Mouse (Mus musculus): ENCODE measurements around the gene Hist1h2ab. TPM values are rescaled to one million over a fixed set of nuclear protein-coding genes. Genes with fewer than 3 reads are reported as not detected.

Hist1h2ab gene
- polyA plus RNA-seq, 1 experiment from 2014 or later, result 18.1 TPM

- no peak overlapping the region for H3K27ac ChIP-seq (ENCODE audit: low read depth, low read length)
- H3K27me3 ChIP-seq (ENCODE audit: control insufficient read depth, insufficient read depth, low read length), result no peaks in the 10 kb centered on the region
- H3K4me1 ChIP-seq (ENCODE audit: control insufficient read depth, insufficient read depth, low read length), result 0 out of 2 replicates have a peak, but pooled peaks cover 8% of the 10 kb centered on the region
- WGBS (ENCODE audit: insufficient replicate concordance), result 92% methylated on average over 5 of the region's 5 CpGs
- no peak for ATAC-seq (replicated peaks; ENCODE audit: insufficient number of reproducible peaks, low FRiP score, low TSS enrichment)
- no peak overlapping the region for H3K4me3 ChIP-seq (ENCODE audit: low read depth, low read length)
- no peaks in the 10 kb centered on the region for H3K36me3 ChIP-seq (ENCODE audit: control insufficient read depth, insufficient read depth, low read length)
- no peak overlapping the region for H3K9ac ChIP-seq (ENCODE audit: low read depth, low read length)
- H3K9me3 ChIP-seq (replicated peaks; ENCODE audit: control insufficient read depth, low read length), result no peaks in the 10 kb centered on the region
- H3K4me2 ChIP-seq, result no peak overlapping the region
These were observed 21.2 kb upstream of the Hist1h2ab start for GRCm38 (mm10) chr13:23729706-23730105.

GRCm38 (mm10) chr13:23730479-23730878 is 20.4 kb upstream of the Hist1h2ab start:
- 13% methylated on average over 8 of the region's 8 CpGs for WGBS (ENCODE audit: insufficient replicate concordance)
- Histone ChIP-seq H3K27me3 (ENCODE audit: control insufficient read depth, insufficient read depth, low read length) (no peaks in the 10 kb centered on the region), H3K9ac (ENCODE audit: low read depth, low read length) (no peak overlapping the region), H3K36me3 (ENCODE audit: control insufficient read depth, insufficient read depth, low read length) (no peaks in the 10 kb centered on the region), H3K4me1 (ENCODE audit: control insufficient read depth, insufficient read depth, low read length) (0 out of 2 replicates have a peak, but pooled peaks cover 6% of the 10 kb centered on the region), H3K9me3 (replicated peaks; ENCODE audit: control insufficient read depth, low read length) (no peaks in the 10 kb centered on the region), H3K4me2 (peak overlapping the region; percentile 1; the same call in 1 of the 2 replicates), H3K4me3 (ENCODE audit: low read depth, low read length) (no peak overlapping the region), H3K27ac (ENCODE audit: low read depth, low read length) (no peak overlapping the region)
- ATAC-seq (replicated peaks; ENCODE audit: insufficient number of reproducible peaks, low FRiP score, low TSS enrichment), result no peak

GRCm38 (mm10) chr13:23732156-23732804 is 18.6 kb upstream of the Hist1h2ab start:
- Histone ChIP-seq H3K4me1 (ENCODE audit: control insufficient read depth, insufficient read depth, low read length) (0 out of 2 replicates have a peak, but pooled peaks cover 6% of the 10 kb centered on the region), H3K4me2 (no peak overlapping the region), H3K27me3 (ENCODE audit: control insufficient read depth, insufficient read depth, low read length) (no peaks in the 10 kb centered on the region), H3K36me3 (ENCODE audit: control insufficient read depth, insufficient read depth, low read length) (no peaks in the 10 kb centered on the region), H3K9ac (ENCODE audit: low read depth, low read length) (no peak overlapping the region), H3K4me3 (ENCODE audit: low read depth, low read length) (no peak overlapping the region), H3K9me3 (replicated peaks; ENCODE audit: control insufficient read depth, low read length) (no peaks in the 10 kb centered on the region), H3K27ac (ENCODE audit: low read depth, low read length) (no peak overlapping the region)
- 23% methylated on average over 8 of the region's 8 CpGs for WGBS (ENCODE audit: insufficient replicate concordance)
- ATAC-seq (replicated peaks; ENCODE audit: insufficient number of reproducible peaks, low FRiP score, low TSS enrichment), result no peak

- Histone ChIP-seq H3K4me1 (ENCODE audit: control insufficient read depth, insufficient read depth, low read length) (peaks cover 4% of the 10 kb centered on the region; the same call in 1 of the 2 replicates), H3K9ac (ENCODE audit: low read depth, low read length) (no peak overlapping the region), H3K36me3 (ENCODE audit: control insufficient read depth, insufficient read depth, low read length) (no peaks in the 10 kb centered on the region), H3K27ac (ENCODE audit: low read depth, low read length) (no peak overlapping the region), H3K9me3 (replicated peaks; ENCODE audit: control insufficient read depth, low read length) (no peaks in the 10 kb centered on the region), H3K4me2 (no peak overlapping the region), H3K27me3 (ENCODE audit: control insufficient read depth, insufficient read depth, low read length) (no peaks in the 10 kb centered on the region), H3K4me3 (ENCODE audit: low read depth, low read length) (no peak overlapping the region)
- 83% methylated on average over 5 of the region's 5 CpGs for WGBS (ENCODE audit: insufficient replicate concordance)
- ATAC-seq (replicated peaks; ENCODE audit: insufficient number of reproducible peaks, low FRiP score, low TSS enrichment), result no peak
These were observed 13.8 kb upstream of the Hist1h2ab start for GRCm38 (mm10) chr13:23737091-23737490.

GRCm38 (mm10) chr13:23738041-23738440 is 12.9 kb upstream of the Hist1h2ab start:
- ATAC-seq (replicated peaks; ENCODE audit: insufficient number of reproducible peaks, low FRiP score, low TSS enrichment), result no peak
- H3K9ac ChIP-seq (ENCODE audit: low read depth, low read length), result peak overlapping the region; percentile 96
- peak overlapping the region; percentile 69 for H3K4me3 ChIP-seq (ENCODE audit: low read depth, low read length)
- H3K27ac ChIP-seq (ENCODE audit: low read depth, low read length), result peak overlapping the region; percentile 100
- H3K36me3 ChIP-seq (ENCODE audit: control insufficient read depth, insufficient read depth, low read length), result no peaks in the 10 kb centered on the region
- no peaks in the 10 kb centered on the region for H3K9me3 ChIP-seq (replicated peaks; ENCODE audit: control insufficient read depth, low read length)
- 22% methylated on average over 4 of the region's 4 CpGs for WGBS (ENCODE audit: insufficient replicate concordance)
- peaks cover 4% of the 10 kb centered on the region; the same call in 1 of the 2 replicates for H3K4me1 ChIP-seq (ENCODE audit: control insufficient read depth, insufficient read depth, low read length)
- H3K27me3 ChIP-seq (ENCODE audit: control insufficient read depth, insufficient read depth, low read length), result no peaks in the 10 kb centered on the region
- peak overlapping the region; percentile 95 for H3K4me2 ChIP-seq

GRCm38 (mm10) chr13:23738677-23739068 is 12.3 kb upstream of the Hist1h2ab start, which contains the start of gene Hist1h1c:
Hist1h1c (plus strand) TSS chr13:23738808.
- H3K27me3 ChIP-seq (ENCODE audit: control insufficient read depth, insufficient read depth, low read length), result no peaks in the 10 kb centered on the region
- peak within 1 kb of the TSS; percentile 100 for H3K27ac ChIP-seq (ENCODE audit: low read depth, low read length)
- whole genome bisulfite sequencing (ENCODE audit: insufficient replicate concordance), result 0% methylated on average over 34 of the region's 38 CpGs
- H3K9ac ChIP-seq (ENCODE audit: low read depth, low read length), result peak within 1 kb of the TSS; percentile 96
- peak; percentile 93 for ATAC-seq (replicated peaks; ENCODE audit: insufficient number of reproducible peaks, low FRiP score, low TSS enrichment)
- H3K9me3 ChIP-seq (replicated peaks; ENCODE audit: control insufficient read depth, low read length), result no peaks in the 10 kb centered on the region
- H3K4me1 ChIP-seq (ENCODE audit: control insufficient read depth, insufficient read depth, low read length), result peaks cover 4% of the 10 kb centered on the region; the same call in 1 of the 2 replicates
- peak within 1 kb of the TSS; percentile 69 for H3K4me3 ChIP-seq (ENCODE audit: low read depth, low read length)
- peak within 1 kb of the TSS; percentile 95 for H3K4me2 ChIP-seq
- H3K36me3 ChIP-seq (ENCODE audit: control insufficient read depth, insufficient read depth, low read length), result no peaks in the 10 kb centered on the region

- Histone ChIP-seq H3K4me1 (ENCODE audit: control insufficient read depth, insufficient read depth, low read length) (peaks cover 4% of the 10 kb centered on the region; the same call in 1 of the 2 replicates), H3K9ac (ENCODE audit: low read depth, low read length) (peak overlapping the region; percentile 96), H3K9me3 (replicated peaks; ENCODE audit: control insufficient read depth, low read length) (no peaks in the 10 kb centered on the region), H3K4me2 (peak overlapping the region; percentile 95), H3K4me3 (ENCODE audit: low read depth, low read length) (peak overlapping the region; percentile 69), H3K36me3 (ENCODE audit: control insufficient read depth, insufficient read depth, low read length) (no peaks in the 10 kb centered on the region), H3K27me3 (ENCODE audit: control insufficient read depth, insufficient read depth, low read length) (no peaks in the 10 kb centered on the region), H3K27ac (ENCODE audit: low read depth, low read length) (peak overlapping the region; percentile 100)
- peak; percentile 82 for ATAC-seq (replicated peaks; ENCODE audit: insufficient number of reproducible peaks, low FRiP score, low TSS enrichment)
- under 1% methylated on average over 39 of the region's 39 CpGs for WGBS (ENCODE audit: insufficient replicate concordance)
These were observed 11.6 kb upstream of the Hist1h2ab start for GRCm38 (mm10) chr13:23739069-23739921.

GRCm38 (mm10) chr13:23739922-23740252 is 11.0 kb upstream of the Hist1h2ab start:
- Histone ChIP-seq H3K4me2 (peak overlapping the region; percentile 95), H3K27ac (ENCODE audit: low read depth, low read length) (peak overlapping the region; percentile 100), H3K36me3 (ENCODE audit: control insufficient read depth, insufficient read depth, low read length) (no peaks in the 10 kb centered on the region), H3K9me3 (replicated peaks; ENCODE audit: control insufficient read depth, low read length) (no peaks in the 10 kb centered on the region), H3K4me3 (ENCODE audit: low read depth, low read length) (peak overlapping the region; percentile 69), H3K9ac (ENCODE audit: low read depth, low read length) (peak overlapping the region; percentile 96), H3K27me3 (ENCODE audit: control insufficient read depth, insufficient read depth, low read length) (no peaks in the 10 kb centered on the region), H3K4me1 (ENCODE audit: control insufficient read depth, insufficient read depth, low read length) (peaks cover 4% of the 10 kb centered on the region; the same call in 1 of the 2 replicates)
- WGBS (ENCODE audit: insufficient replicate concordance), result 1% methylated on average over 14 of the region's 14 CpGs
- ATAC-seq (replicated peaks; ENCODE audit: insufficient number of reproducible peaks, low FRiP score, low TSS enrichment), result no peak
